Mouse (Mus musculus) liver, adult 2 months (tissue): ENCODE data around the gene Hrh2. TPM values are rescaled to one million over a fixed set of nuclear protein-coding genes. Genes with fewer than 3 reads are reported as not detected.

ENCODE experiments used
- DNase-seq: peaks from one replicate; pipeline ENCODE4 v3.0.0-alpha.2; 2011; ENCODE audit warnings: low read depth, low spot score; ENCODE audit errors: extremely low read depth
- H3K27ac ChIP-seq: fragments of 200-500 bp; replicated peaks from 2 replicates; pipeline ENCODE4 v1.5.1; 2012; ENCODE audit warnings: low read depth, mild to moderate bottlenecking, control low read depth, inconsistent platforms, low read length; ENCODE audit not compliant: insufficient read depth
- H3K27me3 ChIP-seq: fragments of 200-500 bp; 2 replicates; pipeline ENCODE4 v1.6.1; 2012; ENCODE audit warnings: mild to moderate bottlenecking, moderate library complexity, low read length, inconsistent platforms; ENCODE audit not compliant: control insufficient read depth, insufficient read depth
- H3K36me3 ChIP-seq: fragments of 200-500 bp; 2 replicates; pipeline ENCODE4 v1.6.1; 2012; ENCODE audit warnings: low read length, inconsistent platforms; ENCODE audit not compliant: control insufficient read depth, insufficient read depth
- H3K4me1 ChIP-seq: fragments of 200-500 bp; 2 replicates; pipeline ENCODE4 v1.6.1; 2011; ENCODE audit warnings: low read length; ENCODE audit not compliant: control insufficient read depth, insufficient read depth
- H3K4me3 ChIP-seq: fragments of 200-500 bp; 2 replicates; pipeline ENCODE4 v1.5.1; 2011; ENCODE audit warnings: low read depth, mild to moderate bottlenecking, control low read depth, low read length, moderate library complexity; ENCODE audit not compliant: insufficient read depth
- H3K79me2 ChIP-seq: fragments of 200-500 bp; 2 replicates; pipeline ENCODE4 v1.6.1; 2012; ENCODE audit warnings: inconsistent platforms, mild to moderate bottlenecking, low read length, moderate library complexity; ENCODE audit not compliant: control insufficient read depth, insufficient read depth
- H3K9ac ChIP-seq: fragments of 200-500 bp; 2 replicates; pipeline ENCODE4 v1.6.1; 2012; ENCODE audit warnings: low read depth, mild to moderate bottlenecking, control low read depth, inconsistent platforms, low read length
- CTCF ChIP-seq: fragments of 200-500 bp; IDR thresholded peaks from 2 replicates; pipeline ENCODE4 v1.5.1; 2011; ENCODE audit warnings: low read depth, low read length, control low read depth
- POLR2A ChIP-seq: fragments of 200-500 bp; IDR thresholded peaks from 2 replicates; pipeline ENCODE4 v1.6.1; 2011; ENCODE audit warnings: low read length, control low read depth; ENCODE audit not compliant: insufficient read depth; ENCODE audit errors: extremely low read depth
- whole genome bisulfite sequencing: fragments of 180-500 bp; shearing (Covaris S2); methylation state at CpG from one replicate; pipeline ENCODE4 v1.1.7; 2018; 5-methylcytosine and 5-hydroxymethylcytosine counted together
- polyA plus RNA-seq: library from polyadenylated mRNA; depleted of rRNA; stranded (reverse); fragments of >200 nt; gene quantifications from 2 replicates; pipeline ENCODE4 v1.2.3, GENCODE M21; 2012
- total RNA-seq: library from RNA; depleted of rRNA; stranded (reverse); fragments of >200 nt; gene quantifications from 2 replicates; pipeline ENCODE4 v1.2.3, GENCODE M21; 2014

Hrh2 gene
- total and polyA plus RNA-seq, 2 experiments = 0.09 to 0.24 TPM

GRCm38 (mm10) chr13:54171346-54171745, 20.6 kb upstream of the Hrh2 start:
- WGBS = 73% methylated on average over 10 of the region's 10 CpGs
- H3K4me3 ChIP-seq = no peak overlapping the region
- H3K27me3 ChIP-seq = no peaks in the 10 kb centered on the region
- TF ChIP-seq POLR2A (no peak), CTCF (no peak)
- no peaks in the 10 kb centered on the region for H3K79me2 ChIP-seq
- no peak overlapping the region for H3K9ac ChIP-seq
- no peak for DNase-seq
- H3K36me3 ChIP-seq = no peaks in the 10 kb centered on the region
- no peaks in the 10 kb centered on the region for H3K4me1 ChIP-seq
- H3K27ac ChIP-seq = no peak overlapping the region

- Histone ChIP-seq H3K9ac (no peak overlapping the region), H3K4me1 (no peaks in the 10 kb centered on the region), H3K79me2 (no peaks in the 10 kb centered on the region), H3K36me3 (no peaks in the 10 kb centered on the region), H3K27me3 (no peaks in the 10 kb centered on the region), H3K27ac (no peak overlapping the region), H3K4me3 (no peak overlapping the region)
- 49% methylated on average over 3 of the region's 3 CpGs for WGBS
- TF ChIP-seq CTCF = no peak
- no peak for TF ChIP-seq POLR2A
- DNase-seq = no peak
Measured at GRCm38 (mm10) chr13:54171761-54172160, 20.2 kb upstream of the Hrh2 start.

GRCm38 (mm10) chr13:54173941-54174340, 18.0 kb upstream of the Hrh2 start:
- no peak overlapping the region for H3K4me3 ChIP-seq
- no peak for TF ChIP-seq POLR2A
- TF ChIP-seq CTCF = no peak
- no peak overlapping the region for H3K27ac ChIP-seq
- no peaks in the 10 kb centered on the region for H3K36me3 ChIP-seq
- H3K79me2 ChIP-seq = no peaks in the 10 kb centered on the region
- no peak overlapping the region for H3K9ac ChIP-seq
- no peaks in the 10 kb centered on the region for H3K4me1 ChIP-seq
- WGBS = 95% methylated on average over 2 of the region's 2 CpGs
- no peaks in the 10 kb centered on the region for H3K27me3 ChIP-seq
- DNase-seq = no peak

- H3K9ac ChIP-seq = no peak overlapping the region
- no peaks in the 10 kb centered on the region for H3K4me1 ChIP-seq
- no peak overlapping the region for H3K27ac ChIP-seq
- TF ChIP-seq CTCF (peak; percentile 26; the same call in 1 of the 2 replicates), POLR2A (no peak)
- H3K36me3 ChIP-seq = no peaks in the 10 kb centered on the region
- WGBS = 85% methylated on average over 4 of the region's 4 CpGs
- DNase-seq = no peak
- H3K27me3 ChIP-seq = no peaks in the 10 kb centered on the region
- H3K4me3 ChIP-seq = no peak overlapping the region
- H3K79me2 ChIP-seq = no peaks in the 10 kb centered on the region
Measured at GRCm38 (mm10) chr13:54174703-54175102, 17.2 kb upstream of the Hrh2 start.

GRCm38 (mm10) chr13:54175426-54175825, 16.5 kb upstream of the Hrh2 start:
- no peak for TF ChIP-seq CTCF
- no peak for TF ChIP-seq POLR2A
- H3K27ac ChIP-seq = no peak overlapping the region
- WGBS = 72% methylated on average over 8 of the region's 8 CpGs
- H3K36me3 ChIP-seq = no peaks in the 10 kb centered on the region
- no peak for DNase-seq
- no peak overlapping the region for H3K4me3 ChIP-seq
- H3K79me2 ChIP-seq = no peaks in the 10 kb centered on the region
- H3K9ac ChIP-seq = no peak overlapping the region
- H3K27me3 ChIP-seq = no peaks in the 10 kb centered on the region
- H3K4me1 ChIP-seq = no peaks in the 10 kb centered on the region

GRCm38 (mm10) chr13:54176406-54177020, 15.4 kb upstream of the Hrh2 start:
- WGBS = 75% methylated on average over 4 of the region's 4 CpGs
- Histone ChIP-seq H3K27me3 (no peaks in the 10 kb centered on the region), H3K27ac (no peak overlapping the region), H3K9ac (no peak overlapping the region), H3K4me3 (no peak overlapping the region), H3K4me1 (no peaks in the 10 kb centered on the region), H3K36me3 (no peaks in the 10 kb centered on the region), H3K79me2 (no peaks in the 10 kb centered on the region)
- TF ChIP-seq POLR2A (no peak), CTCF (no peak)
- no peak for DNase-seq
